Mouse (Mus musculus): ENCODE data around the gene Laptm5.

Laptm5 gene

DNA sequence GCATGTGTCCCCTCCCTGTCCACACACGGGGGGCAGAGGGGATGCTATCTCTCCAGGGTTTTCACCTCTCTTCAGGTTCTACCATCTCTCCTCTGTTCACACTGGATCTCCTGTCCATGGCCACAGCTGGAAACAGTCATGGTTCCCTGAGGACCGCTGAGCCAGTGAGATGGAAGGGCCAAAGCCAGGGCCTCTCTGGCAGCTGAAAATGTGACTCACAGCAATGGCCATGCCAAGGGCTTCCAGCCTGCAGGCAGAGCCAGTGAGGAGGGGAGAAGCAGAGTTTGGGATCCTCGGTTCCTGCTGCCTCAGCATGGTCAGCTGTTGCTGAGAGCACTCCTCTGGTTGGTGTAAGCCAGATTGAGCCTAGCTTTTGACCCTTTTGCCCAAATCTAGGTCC lies 66.1 kb downstream of the Laptm5 start:
- in situ Hi-C loops (cut with MboI, MseI): no loop called here

DNA sequence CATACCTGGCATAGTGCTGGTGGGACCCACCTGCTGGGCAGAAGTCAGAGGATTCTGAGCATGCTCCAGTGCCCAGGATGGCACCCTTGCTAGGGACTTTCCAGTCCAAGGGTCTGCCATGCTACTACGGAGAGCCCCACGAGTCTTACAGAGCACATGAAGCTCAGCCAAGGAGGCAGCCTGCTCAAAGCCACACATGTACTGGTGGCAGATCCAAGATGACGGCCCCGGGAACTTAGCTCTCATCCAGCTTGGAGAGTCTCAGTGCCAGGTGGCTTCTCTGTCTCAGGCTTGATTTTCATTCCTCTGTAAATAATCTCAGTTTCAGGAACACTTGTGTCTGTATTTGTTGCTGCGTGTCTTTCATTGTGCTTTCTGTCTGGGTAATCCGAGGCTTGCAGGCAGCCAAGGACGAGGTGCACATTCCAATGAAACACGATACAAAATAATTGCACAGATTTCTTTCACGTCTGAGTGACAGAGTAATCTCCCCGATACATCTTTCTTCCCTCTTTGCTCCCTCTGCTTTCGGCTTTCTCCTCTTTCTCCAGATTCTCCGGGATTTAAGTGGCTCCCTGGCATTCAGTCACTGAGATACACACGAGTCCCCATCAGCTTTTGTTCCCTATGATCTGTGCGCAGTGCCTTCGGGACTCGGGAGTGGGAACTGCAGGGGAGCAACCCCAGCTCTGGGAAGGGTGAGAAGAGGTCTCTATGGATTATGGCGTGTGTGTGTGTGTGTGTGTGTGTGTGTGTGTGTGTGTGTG lies 71.7 kb downstream of the Laptm5 start:
- in situ Hi-C loops (cut with MboI, MseI): no loop called here
